Mouse (Mus musculus) granulocyte monocyte progenitor cell, adult 5-6 weeks (primary cell): ENCODE data around the gene Myo1g. TPM values are rescaled to one million over a fixed set of nuclear protein-coding genes. Genes with fewer than 3 reads are reported as not detected.

Experiments used
- ATAC-seq: replicated peaks from 2 replicates; pipeline ENCODE4 v1.8.0; 2016; ENCODE audit warnings: mild to moderate bottlenecking, moderate TSS enrichment, inconsistent platforms; ENCODE audit not compliant: poor library complexity, severe bottlenecking
- total RNA-seq, 2 experiments: library from RNA; stranded (forward) in 1 of 2; stranded (reverse) in 1 of 2; fragments of 200-712, 200-1000 nt in 1 of 2; fragments of >200 nt in 1 of 2; fragmentation: Nextera tagmentation in 1 of 2; gene quantifications; 2 replicates each; pipeline ENCODE4 v1.2.3; 2014 to 2017

Myo1g gene
- total RNA-seq (2014; fragmentation: Nextera tagmentation) (84.4 and 96.4 TPM in 2 replicates), total RNA-seq (2017) (47.8 and 57.4 TPM in 2 replicates)

- ATAC-seq = peak; percentile 74
Observed at GRCm38 (mm10) chr11:6520507-6521173, at the start of gene Myo1g. Myo1g (minus strand) TSS chr11:6520965.

GRCm38 (mm10) chr11:6569410-6569777 lies 48.6 kb upstream of the Myo1g start:
- ATAC-seq = no peak

GRCm38 (mm10) chr11:6568584-6569409 lies 48.0 kb upstream of the Myo1g start:
- no peak for ATAC-seq

- ATAC-seq = peak; percentile 20; the same call in 1 of the 2 replicates
Observed at GRCm38 (mm10) chr11:6567951-6568350, 47.2 kb upstream of the Myo1g start.

DNA sequence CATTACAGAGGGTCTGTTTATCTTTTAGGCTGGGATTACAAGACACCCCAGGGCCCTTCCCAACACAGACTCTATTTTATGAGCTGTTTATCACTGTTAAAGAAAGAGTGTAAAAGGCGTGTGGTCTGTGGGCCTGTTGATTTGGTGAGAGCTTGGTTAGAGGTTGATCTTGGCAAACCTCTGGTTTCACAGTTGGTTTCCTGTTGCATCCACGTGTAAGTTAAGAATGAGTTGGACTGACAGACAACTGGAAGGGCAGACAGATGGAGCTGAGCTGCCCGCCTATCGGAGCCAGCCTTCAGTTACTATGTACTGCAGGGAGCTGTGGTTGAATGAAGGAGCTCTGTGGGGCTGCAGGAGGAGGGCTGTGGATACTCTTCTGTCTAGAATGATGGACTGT lies 45.7 kb upstream of the Myo1g start:
- peak; percentile 38 for ATAC-seq

DNA sequence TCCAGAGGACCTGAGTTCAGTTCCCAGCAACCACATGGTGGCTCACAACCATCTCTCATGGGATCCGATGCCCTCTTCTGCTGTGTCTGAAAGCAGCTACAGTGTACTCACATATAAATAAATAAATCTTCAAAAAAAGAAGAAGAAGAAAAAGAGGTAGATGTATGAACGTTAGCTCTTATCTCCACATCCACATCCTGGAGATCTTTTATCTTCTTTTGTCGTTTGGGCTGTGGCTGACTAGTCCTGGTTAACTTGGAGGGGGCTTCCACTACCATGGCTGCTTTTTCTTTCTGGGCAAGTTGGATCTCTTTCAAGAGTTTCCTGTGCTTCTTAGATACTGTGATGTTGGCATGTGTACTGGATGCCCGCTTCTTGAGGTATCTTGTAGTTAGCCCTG lies 42.4 kb upstream of the Myo1g start:
- no peak for ATAC-seq

DNA sequence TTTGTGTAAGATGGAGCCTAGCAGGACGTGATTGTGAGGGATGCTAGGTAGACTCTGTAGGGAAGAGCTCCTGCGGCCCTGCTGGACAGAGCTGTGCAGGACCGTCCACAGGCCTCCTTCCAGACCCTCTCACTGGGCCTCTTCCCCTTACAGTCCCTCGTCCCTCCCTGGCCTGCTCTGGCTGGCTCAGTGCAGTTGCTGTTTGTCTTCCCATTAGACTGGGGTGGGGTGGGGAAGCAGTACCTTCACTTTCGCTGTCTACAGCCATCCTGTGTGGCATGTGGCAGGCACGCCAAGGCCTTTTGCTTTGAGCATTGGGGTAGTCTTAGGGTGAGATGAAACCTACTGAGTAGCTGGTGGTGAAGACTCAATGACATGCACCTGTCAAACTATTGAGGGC lies 41.6 kb upstream of the Myo1g start:
- peak; percentile 60 for ATAC-seq

DNA sequence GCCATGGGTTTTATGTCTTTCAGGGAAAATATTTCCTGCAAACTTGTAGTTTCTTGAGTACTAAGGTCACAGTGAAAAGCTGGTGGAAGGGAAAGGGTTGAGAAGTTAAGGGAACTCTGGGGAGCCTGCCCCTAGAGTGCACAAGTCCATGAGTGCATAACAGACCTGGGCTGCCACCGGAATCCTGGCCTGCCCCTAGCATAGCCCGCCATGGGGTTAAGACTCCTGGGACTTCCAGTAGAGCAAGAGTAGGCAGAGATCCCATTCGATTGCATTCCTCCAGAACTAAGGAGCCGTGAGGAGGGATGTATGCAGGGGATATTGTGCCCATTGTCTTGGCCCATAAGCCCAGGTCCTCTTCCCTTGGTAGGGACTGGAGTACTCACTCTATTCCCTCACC lies 40.7 kb upstream of the Myo1g start:
- no peak for ATAC-seq

DNA sequence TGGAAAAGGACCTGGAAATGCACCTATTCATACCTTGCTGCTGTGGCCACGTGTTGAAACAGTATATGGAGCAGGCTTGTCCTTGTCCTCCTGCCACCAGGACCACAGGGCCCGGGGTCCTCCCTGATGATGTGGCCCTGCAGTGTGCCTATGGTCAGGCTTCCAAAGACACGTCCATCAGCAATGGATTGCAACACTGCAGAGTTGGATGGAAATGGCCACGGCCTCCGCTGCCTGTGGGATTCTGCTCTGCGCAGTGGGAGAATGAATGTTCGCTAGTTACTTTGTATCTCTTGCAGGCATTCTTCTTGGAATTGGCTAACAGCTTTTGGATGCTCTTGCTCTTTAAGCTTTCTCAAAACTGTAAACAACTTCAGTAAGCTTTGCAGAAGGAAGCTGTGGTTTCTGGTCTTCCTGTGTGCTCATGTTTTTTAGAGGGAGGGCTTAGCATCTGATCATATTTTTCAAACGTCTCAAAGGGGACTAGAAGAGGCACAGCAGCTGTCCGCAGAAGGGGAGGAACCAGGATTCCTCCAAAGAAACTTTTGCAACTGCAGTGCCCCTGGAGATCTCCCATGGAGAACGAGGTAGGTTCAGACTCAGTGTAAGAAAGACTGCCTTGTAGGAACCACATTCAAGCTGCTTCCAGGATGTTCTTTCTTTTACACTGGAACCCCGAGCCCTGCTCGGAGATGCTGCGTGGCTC lies 40.0 kb upstream of the Myo1g start:
- ATAC-seq = peak; percentile 81

DNA sequence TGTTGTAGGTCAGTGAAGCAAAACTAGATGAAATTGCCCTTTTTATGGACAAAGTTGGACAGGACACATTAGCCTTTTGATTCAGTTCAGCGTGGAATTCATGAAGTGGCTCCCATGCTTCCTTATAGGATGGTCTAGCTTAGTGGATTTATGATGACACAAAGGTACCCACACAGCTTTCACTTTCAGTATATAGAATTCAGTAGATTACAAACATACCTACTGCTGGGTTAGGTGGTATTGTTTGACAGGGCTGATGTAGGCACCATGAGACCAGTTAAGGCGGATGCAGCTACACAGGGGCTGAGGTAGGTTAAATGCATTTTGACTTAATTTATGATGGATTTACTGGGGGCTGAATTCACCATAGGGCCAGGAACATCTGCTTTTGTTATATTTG lies 39.2 kb upstream of the Myo1g start:
- no peak for ATAC-seq

- no peak for ATAC-seq
Observed at GRCm38 (mm10) chr11:6558234-6558633, 37.5 kb upstream of the Myo1g start.

GRCm38 (mm10) chr11:6550201-6550600 lies 29.4 kb upstream of the Myo1g start:
- no peak for ATAC-seq

DNA sequence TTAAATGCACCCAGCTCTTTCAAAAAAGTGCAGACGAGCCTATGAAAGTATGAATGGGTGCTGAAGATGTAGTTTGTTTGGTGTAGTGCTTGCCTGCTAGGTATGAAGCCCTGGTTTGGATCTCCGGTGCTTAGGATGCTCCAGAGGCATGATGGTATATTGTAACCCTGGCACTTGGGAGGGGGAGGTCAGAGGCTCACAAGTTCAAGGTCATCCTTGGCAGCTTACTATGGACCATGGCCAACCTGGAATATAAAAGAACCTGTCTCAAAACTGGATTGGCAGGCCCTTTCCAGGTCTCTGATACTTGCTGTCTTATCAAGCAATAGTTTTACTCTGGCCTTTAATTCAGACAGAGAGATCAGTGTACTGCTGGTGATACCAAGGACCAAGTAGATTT lies 29.0 kb upstream of the Myo1g start:
- no peak for ATAC-seq

- ATAC-seq = no peak
Observed at GRCm38 (mm10) chr11:6547696-6548325, 27.0 kb upstream of the Myo1g start.

- peak; percentile 80 for ATAC-seq
Observed at GRCm38 (mm10) chr11:6547037-6547680, 26.4 kb upstream of the Myo1g start.

GRCm38 (mm10) chr11:6546205-6547013 lies 25.6 kb upstream of the Myo1g start, which contains the start of gene Ccm2:
Ccm2 (plus strand) TSS chr11:6546887.
- peak; percentile 82 for ATAC-seq

GRCm38 (mm10) chr11:6545857-6546192 lies 25.1 kb upstream of the Myo1g start:
- no peak for ATAC-seq

GRCm38 (mm10) chr11:6545186-6545856 lies 24.6 kb upstream of the Myo1g start:
- no peak for ATAC-seq

GRCm38 (mm10) chr11:6544683-6545082 lies 23.9 kb upstream of the Myo1g start:
- ATAC-seq = no peak
